Mouse (Mus musculus): ENCODE data around the gene Prkch.
"Not testable (repeated sequence)": the region's sequence is repeated elsewhere in the genome, so short reads cannot be mapped to it uniquely, and the experiment has no call there.

Prkch gene

GRCm38 (mm10) chr12:73584610-73585240, at the start of gene Prkch:
Gene Prkch, plus strand, starts transcription at chr12:73584796.
- DNase-seq = no peak

DNA sequence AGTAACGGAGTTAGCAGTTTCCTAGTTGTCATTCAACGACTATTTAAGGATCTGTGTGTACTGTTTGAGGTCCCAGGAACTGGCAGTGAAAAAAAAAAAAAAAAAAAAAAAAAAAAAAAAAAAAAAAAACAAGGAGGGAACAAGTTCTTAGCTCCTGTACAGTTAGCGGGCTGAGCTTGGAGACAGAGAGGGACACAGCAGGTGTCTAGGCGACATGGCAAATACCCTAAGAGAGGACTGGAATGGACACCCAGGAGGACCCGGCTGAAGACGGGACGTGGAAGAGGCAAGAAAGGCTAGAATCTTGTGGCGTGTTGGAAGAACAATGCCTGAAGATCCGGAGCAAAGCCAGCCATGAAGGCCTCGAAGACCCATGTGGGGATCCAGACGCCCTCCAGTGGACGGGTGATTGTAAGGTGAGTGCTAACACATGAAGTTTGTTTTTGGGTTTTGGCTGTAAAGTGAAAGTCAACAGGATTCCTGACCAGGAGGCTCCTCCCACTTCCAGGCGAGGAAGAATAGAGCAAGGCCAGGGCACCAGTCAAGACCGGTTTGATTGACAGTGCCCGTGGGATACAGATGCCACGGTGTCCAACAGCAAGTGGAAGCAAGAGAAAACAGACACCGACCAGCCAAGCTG, 47.0 kb upstream of the Prkch start:
- DNase-seq = no peak

DNA sequence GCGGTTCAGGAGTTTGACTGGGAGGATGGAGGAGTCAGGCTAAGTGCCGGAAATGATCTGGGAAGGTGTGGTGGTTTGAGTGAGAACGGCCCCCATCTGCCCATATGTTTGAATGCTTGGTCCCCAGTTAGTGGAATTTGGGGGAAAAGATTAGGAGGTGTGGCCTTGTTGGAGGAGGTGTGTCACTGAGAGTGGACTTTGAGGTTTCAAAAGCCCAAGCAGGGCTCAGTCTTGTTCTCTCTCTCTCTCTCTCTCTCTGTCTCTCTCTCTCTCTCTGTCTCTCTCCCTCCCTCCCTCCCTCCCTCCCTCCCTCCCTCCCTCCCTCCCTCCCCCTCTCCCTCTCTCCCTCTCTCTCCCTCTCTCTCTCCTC, 46.5 kb upstream of the Prkch start:
- not testable (repeated sequence) for DNase-seq

- no peak for DNase-seq
Observed at GRCm38 (mm10) chr12:73539151-73539550, 45.4 kb upstream of the Prkch start.

GRCm38 (mm10) chr12:73540402-73540801, 44.2 kb upstream of the Prkch start:
- no peak for DNase-seq

DNA sequence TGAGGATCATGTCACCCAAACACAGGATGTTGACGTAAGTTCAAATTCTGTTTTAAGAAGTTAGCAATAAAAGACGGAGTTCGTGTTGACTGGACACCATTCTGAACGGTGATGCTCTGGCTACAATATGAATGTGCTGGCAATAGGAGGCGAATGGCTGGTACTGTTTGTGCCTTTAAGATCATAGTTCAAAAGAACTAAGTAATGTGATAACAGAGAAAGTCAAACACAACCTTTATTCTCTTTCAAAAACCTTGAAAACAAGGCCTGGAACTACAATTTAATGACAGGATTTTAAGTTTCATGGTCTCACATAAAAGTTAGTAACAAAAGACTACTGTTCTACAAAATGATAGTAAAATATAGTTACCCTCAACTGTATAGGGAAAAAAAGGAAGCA, 41.4 kb upstream of the Prkch start:
- DNase-seq = no peak

DNA sequence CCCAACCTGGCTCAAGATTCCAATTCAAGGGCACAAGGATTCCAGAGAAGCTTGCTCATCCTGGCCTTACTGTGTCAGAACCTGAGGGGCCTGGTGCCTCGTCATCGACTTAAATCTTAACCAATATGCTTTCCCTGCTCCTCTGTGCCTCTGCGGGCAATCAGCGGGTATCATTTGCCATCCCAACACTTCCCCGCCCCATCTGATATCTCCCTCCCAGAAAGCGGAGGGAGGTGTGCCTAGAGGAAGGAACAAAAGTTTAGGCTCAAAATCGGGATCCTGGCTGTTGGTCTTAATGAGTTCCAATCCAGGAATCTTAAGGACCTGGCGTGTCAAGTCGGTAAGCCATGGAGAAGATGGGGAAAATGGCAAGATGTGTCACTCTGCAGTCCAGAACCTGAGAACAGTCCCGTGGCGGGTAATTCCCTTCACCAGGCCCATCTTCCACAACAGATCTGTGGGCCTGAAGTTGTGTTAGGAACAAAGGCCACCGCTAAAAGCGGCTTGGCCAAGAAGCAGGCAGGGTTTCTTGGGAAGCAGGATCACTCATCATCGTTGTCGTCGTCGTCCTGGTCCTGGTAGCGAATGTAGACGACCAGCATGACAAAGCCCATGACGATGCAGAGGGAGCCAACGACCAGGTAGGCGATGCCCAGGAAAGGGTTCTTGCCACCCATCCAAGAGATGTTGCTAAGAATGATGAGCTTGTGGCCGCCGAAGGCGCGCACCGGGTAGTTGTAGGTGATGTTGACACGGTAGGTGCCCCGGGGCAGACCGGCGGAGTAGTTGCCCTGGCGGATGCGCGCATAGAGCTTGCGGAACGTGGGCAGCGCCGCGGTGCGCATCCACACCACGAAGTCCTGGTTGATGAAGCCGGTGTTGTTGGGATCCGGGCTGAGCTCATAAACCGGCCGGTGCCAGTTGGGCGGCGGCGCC, 39.6 kb upstream of the Prkch start:
- no peak for DNase-seq

DNA sequence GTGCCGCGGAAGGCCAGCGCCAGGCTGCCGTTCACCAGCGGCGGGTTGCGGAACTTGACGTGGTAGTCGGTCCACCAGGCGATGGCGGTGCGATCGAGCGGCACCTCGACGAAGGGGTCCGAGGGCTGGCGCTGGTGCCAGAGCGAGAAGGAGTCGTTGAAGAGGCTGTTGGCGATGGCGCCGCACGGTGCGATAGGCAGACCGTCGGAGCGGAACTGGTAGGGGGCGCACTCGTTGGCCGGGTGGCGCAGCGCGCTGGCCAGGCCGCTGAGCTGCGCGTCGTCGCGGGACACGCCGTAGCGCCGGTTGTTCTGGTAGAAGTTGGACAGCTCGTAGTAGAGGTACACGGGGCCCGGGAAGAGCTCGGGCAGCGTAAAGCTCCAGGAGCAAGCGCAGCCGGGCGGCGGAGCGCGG, 38.9 kb upstream of the Prkch start:
- no peak for DNase-seq

GRCm38 (mm10) chr12:73546086-73546711, 38.4 kb upstream of the Prkch start, which contains the start of gene Tmem30b:
Gene Tmem30b, minus strand, starts transcription at chr12:73546392.
- no peak for DNase-seq

- DNase-seq = no peak
Observed at GRCm38 (mm10) chr12:73547646-73548045, 37.0 kb upstream of the Prkch start.

- DNase-seq = no peak
Observed at GRCm38 (mm10) chr12:73548259-73548658, 36.3 kb upstream of the Prkch start.

DNA sequence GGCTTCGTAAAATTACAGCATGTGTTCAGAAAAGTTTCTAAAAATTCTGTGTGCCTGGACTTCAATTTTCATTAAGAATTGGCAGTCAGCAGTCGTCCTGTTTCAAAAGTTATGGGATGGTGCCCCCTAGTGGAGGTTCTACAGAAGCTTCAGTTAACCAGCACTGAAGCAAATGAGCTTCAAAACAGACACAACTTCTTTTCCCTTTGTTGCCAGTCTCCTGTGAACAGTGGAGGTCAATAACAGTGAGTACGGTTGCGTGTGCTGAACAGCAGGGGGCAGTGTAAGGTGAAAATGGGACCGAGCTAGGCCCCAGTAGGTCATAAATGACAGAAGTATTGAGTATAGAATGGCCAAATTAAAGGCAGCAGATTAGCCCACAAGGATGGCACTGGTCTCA, 30.4 kb upstream of the Prkch start:
- peak; percentile 14 for DNase-seq

GRCm38 (mm10) chr12:73558525-73559195, 25.9 kb upstream of the Prkch start:
- DNase-seq = no peak

DNA sequence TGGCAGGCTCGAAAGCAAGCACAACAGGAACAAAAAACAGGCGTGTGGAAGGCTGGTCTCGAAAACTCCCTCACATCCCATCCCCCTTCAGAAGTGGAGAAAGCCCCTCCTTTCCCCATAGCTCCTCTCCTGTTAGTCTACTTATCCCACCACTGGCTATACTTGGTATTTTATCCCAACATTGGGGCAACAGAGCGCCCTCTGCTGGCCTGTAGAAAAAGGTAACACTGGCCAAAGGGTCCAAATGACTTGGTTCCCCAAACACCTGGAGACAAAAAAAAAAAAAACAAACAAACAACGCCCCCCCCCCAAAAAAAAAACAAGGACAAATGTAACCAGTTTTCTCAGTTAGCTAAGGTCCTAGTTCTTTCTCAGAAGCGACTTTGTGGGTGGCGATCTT, 24.5 kb upstream of the Prkch start:
- DNase-seq = no peak

DNA sequence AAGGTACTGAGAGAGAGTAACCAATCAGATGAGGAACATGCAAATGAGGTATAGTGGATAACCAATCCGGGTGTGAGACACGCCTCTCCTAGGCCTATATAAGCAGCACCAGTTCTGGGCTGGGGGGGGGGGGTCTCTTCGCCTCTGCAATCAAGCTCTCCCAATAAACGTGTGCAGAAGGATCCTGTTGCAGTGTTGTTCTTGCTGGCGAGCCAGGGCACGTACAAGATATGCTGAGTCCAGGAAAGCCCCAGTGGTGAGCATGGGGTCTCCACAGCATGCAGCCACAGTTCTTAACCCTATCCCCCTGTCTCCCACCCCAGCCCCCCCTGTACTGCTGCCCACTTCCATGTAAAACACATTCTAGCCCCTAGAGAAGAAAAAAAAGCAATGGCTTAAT, 21.5 kb upstream of the Prkch start:
- not testable (repeated sequence) for DNase-seq

DNA sequence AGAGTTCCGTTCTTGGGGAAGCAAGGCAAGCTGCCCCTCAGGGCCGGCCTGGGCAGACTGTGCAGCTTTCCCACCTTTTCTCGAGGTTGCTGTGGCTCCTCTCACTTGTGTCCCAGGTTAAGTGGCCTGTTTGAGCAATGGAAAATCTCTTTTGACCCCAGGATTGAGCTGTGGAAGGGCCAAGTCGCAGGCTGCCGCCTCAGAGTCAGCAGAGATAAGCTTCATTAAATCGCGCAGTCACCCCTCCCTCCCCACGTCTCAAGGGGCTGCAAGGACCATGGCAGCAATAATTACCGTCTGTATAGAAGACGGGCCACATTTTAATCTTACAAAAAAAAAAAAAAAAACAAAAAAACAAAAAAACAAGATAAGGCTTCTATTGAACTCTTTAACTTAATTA, 20.4 kb upstream of the Prkch start:
- DNase-seq = no peak

DNA sequence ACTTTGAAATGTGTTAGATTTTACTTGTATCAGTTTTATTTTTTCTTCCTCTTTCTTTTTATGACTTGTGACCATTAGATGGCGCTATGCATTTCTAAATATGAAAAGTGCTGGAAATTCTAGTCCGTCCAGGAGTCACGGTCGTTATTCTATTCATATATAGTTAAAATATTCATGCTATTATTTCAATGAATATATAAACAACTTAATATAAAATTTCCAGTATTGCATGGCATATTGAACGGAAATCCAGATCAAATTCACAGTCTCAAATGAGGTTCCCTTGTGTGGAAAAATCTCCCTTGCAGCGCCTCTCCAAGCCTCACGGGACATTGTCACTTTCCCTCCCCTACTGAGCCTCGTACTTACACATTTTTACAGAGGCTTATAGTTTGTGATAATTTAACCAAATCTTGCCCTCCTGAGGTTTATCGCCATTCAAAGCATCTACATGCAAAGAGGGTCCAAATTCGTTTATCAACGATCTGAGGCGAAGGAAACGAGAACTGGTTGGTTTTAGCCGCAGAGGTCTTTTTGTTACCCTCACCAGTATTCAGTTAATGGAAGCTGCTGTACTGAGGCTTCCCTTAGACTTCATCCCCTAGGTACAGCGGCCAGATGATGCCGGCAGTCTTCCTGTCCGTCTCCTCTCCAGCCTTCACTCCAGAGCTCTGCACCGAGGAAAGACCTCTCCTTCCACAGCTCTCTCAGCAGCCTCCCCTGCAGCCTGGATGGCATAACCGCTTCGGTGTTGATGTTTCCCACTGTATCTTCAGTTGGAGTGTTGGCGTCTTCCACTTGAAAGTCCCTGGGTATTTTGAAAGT, 19.6 kb upstream of the Prkch start:
- no peak for DNase-seq

- no peak for DNase-seq
Observed at GRCm38 (mm10) chr12:73565620-73565969, 19.0 kb upstream of the Prkch start.

DNA sequence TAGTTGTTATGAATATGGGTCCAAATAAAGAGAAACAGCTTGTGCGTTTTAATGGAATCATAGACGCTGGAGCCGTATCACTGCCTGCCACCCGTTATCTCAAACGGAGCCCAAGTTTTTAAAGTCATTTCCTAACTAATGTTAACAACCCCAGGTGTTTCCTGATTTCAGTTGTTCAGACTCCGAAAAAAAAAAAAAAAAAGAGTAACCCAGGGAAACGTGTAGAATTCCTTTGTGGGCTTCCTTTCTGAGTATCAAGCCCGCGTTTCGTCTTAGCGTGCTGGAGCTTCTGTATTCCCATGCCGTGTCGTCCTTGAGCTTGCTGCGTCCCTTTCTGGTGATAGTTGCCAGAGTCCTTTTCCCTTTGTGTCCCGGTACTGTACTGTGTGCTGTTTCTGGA, 10.0 kb upstream of the Prkch start:
- no peak for DNase-seq

DNA sequence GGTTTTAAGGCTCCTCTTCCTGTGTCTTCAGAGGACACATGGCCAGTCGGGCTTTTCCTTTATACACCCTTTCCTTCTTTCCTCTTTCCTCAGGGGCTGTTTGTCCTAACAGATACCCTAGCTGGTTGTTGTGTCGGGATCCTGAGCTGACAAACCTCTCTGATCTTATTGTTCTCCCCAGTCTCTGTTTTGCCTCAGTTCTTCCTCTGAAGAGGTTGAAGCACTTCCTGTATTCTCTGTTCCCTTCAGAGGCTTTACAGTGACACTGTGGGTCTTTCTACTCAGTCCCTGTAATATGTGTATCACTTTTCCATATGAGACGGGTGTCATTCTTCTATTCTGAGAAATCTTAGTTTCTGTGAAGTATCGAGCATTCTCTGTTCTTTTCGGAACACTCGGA, 6.5 kb upstream of the Prkch start:
- DNase-seq = no peak

GRCm38 (mm10) chr12:73580811-73581210, 3.8 kb upstream of the Prkch start:
- no peak for DNase-seq

DNA sequence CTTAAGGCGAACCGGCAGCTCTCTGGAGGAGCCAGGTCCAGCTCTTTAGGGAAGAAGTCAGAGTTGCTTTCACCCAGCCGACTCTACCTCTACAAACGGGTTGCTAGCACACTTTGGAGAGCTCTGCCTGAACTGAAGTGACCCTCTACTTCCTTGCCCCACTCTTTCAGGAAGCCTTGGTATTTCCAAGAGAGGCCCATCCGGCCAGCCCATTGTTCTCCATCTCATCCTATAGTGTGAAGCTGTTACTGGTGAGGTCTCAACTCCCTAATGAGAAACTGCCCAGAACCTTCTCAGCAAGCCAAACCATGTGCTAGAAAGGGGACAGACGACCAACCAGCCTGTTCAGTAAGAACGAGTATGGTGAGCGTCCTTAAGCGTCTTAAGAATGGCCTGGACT, 1.3 kb upstream of the Prkch start:
- no peak for DNase-seq

All from cerebellum, adult 9-11 months (tissue).